Mouse (Mus musculus) limb, embryonic 11.5 days (tissue): ENCODE data around the gene Sez6l. TPM values are rescaled to one million over a fixed set of nuclear protein-coding genes. Genes with fewer than 3 reads are reported as not detected.

Experiments used
- ATAC-seq: fragments of 200-750 bp; cut with Nextera tagmentation; 2 replicates; pipeline ENCODE4 v1.8.0; 2017; ENCODE audit warnings: low read depth; ENCODE audit not compliant: insufficient number of reproducible peaks, low FRiP score, low TSS enrichment
- DNase-seq: peaks from one replicate; pipeline ENCODE4 v3.0.0-alpha.2; 2015; ENCODE audit warnings: low spot score
- H3K27ac ChIP-seq: fragments of 300-500 bp; sonication (generic); replicated peaks from 2 replicates; pipeline ENCODE4 v1.5.1; 2014; ENCODE audit warnings: low read depth, mild to moderate bottlenecking, low read length
- H3K27me3 ChIP-seq: fragments of 300-500 bp; sonication (generic); 2 replicates; pipeline ENCODE4 v1.6.1; 2014; ENCODE audit warnings: mild to moderate bottlenecking, low read length, mixed read lengths; ENCODE audit not compliant: control insufficient read depth, insufficient read depth
- H3K36me3 ChIP-seq: fragments of 300-500 bp; sonication (generic); 2 replicates; pipeline ENCODE4 v1.6.1; 2014; ENCODE audit warnings: mild to moderate bottlenecking, low read length, moderate library complexity, mixed read lengths; ENCODE audit not compliant: control insufficient read depth, insufficient read depth
- H3K4me1 ChIP-seq: fragments of 300-500 bp; sonication (generic); 2 replicates; pipeline ENCODE4 v1.6.1; 2014; ENCODE audit warnings: low read length, mixed read lengths; ENCODE audit not compliant: control insufficient read depth, insufficient read depth
- H3K4me2 ChIP-seq: fragments of 300-500 bp; sonication (generic); 2 replicates; pipeline ENCODE4 v1.6.1; 2014; ENCODE audit warnings: low read depth, mild to moderate bottlenecking, moderate library complexity; ENCODE audit not compliant: severe bottlenecking
- H3K4me3 ChIP-seq: fragments of 300-500 bp; sonication (generic); 2 replicates; pipeline ENCODE4 v1.5.1; 2014; ENCODE audit warnings: low read depth, low read length
- H3K9ac ChIP-seq: fragments of 300-500 bp; sonication (generic); 2 replicates; pipeline ENCODE4 v1.6.1; 2014; ENCODE audit warnings: mild to moderate bottlenecking, low read length
- H3K9me3 ChIP-seq: fragments of 300-500 bp; sonication (generic); 2 replicates; pipeline ENCODE4 v1.6.1; 2016; ENCODE audit warnings: low read length; ENCODE audit not compliant: control insufficient read depth
- WGBS: fragments of 180-500 bp; shearing (Covaris S2); extraction: QIAGEN DNeasy Blood & Tissue Kit; methylation state at CpG from one replicate; pipeline ENCODE4 v1.1.7; 2014; 5-methylcytosine and 5-hydroxymethylcytosine counted together
- polyA plus RNA-seq: library from polyadenylated mRNA; unstranded; fragments of >200 nt; fragmentation: Nextera tagmentation; extraction: Ambion mirVana; gene quantifications from 2 replicates; pipeline ENCODE4 v1.2.1, GENCODE M21; 2014

Gene Sez6l
- polyA plus RNA-seq, 1 experiment from 2014 or later = 0.13 TPM

- Histone ChIP-seq H3K27ac (no peak overlapping the region), H3K4me1 (0 out of 2 replicates have a peak, but pooled peaks cover 2% of the 10 kb centered on the region), H3K9me3 (no peaks in the 10 kb centered on the region), H3K9ac (no peak overlapping the region), H3K4me2 (no peak overlapping the region), H3K27me3 (no peaks in the 10 kb centered on the region), H3K4me3 (no peak overlapping the region), H3K36me3 (no peaks in the 10 kb centered on the region)
- ATAC-seq (no peak), DNase-seq (no peak)
- 71% methylated on average over 3 of the region's 3 CpGs for WGBS
These were observed 20.3 kb downstream of the Sez6l start for GRCm38 (mm10) chr5:112556640-112557039.

- no peak for DNase-seq
- H3K4me3 ChIP-seq = no peak overlapping the region
- WGBS = 71% methylated on average over 10 of the region's 10 CpGs
- H3K9me3 ChIP-seq = no peaks in the 10 kb centered on the region
- H3K27me3 ChIP-seq = no peaks in the 10 kb centered on the region
- peaks cover 4% of the 10 kb centered on the region; the same call in 1 of the 2 replicates for H3K4me1 ChIP-seq
- no peak overlapping the region for H3K27ac ChIP-seq
- H3K4me2 ChIP-seq = no peak overlapping the region
- H3K9ac ChIP-seq = no peak overlapping the region
- no peaks in the 10 kb centered on the region for H3K36me3 ChIP-seq
- no peak for ATAC-seq
These were observed 22.5 kb downstream of the Sez6l start for GRCm38 (mm10) chr5:112554508-112554907.

GRCm38 (mm10) chr5:112552786-112553185 is 24.2 kb downstream of the Sez6l start:
- no peaks in the 10 kb centered on the region for H3K27me3 ChIP-seq
- no peak overlapping the region for H3K27ac ChIP-seq
- DNase-seq (no peak), ATAC-seq (no peak)
- no peak overlapping the region for H3K4me2 ChIP-seq
- no peaks in the 10 kb centered on the region for H3K9me3 ChIP-seq
- H3K36me3 ChIP-seq = no peaks in the 10 kb centered on the region
- no peak overlapping the region for H3K4me3 ChIP-seq
- peaks cover 4% of the 10 kb centered on the region; the same call in 1 of the 2 replicates for H3K4me1 ChIP-seq
- H3K9ac ChIP-seq = no peak overlapping the region
- 87% methylated on average over 15 of the region's 15 CpGs for WGBS

GRCm38 (mm10) chr5:112551975-112552728 is 24.8 kb downstream of the Sez6l start:
- H3K27ac ChIP-seq = no peak overlapping the region
- no peaks in the 10 kb centered on the region for H3K27me3 ChIP-seq
- H3K4me3 ChIP-seq = no peak overlapping the region
- H3K36me3 ChIP-seq = no peaks in the 10 kb centered on the region
- peaks cover 4% of the 10 kb centered on the region; the same call in 1 of the 2 replicates for H3K4me1 ChIP-seq
- no peak overlapping the region for H3K9ac ChIP-seq
- H3K9me3 ChIP-seq = no peaks in the 10 kb centered on the region
- DNase-seq = no peak
- ATAC-seq = no peak
- no peak overlapping the region for H3K4me2 ChIP-seq
- WGBS = 58% methylated on average over 17 of the region's 17 CpGs

- 80% methylated on average over 12 of the region's 12 CpGs for whole genome bisulfite sequencing
- Histone ChIP-seq H3K4me3 (no peak overlapping the region), H3K9me3 (no peaks in the 10 kb centered on the region), H3K36me3 (no peaks in the 10 kb centered on the region), H3K4me1 (peaks cover 4% of the 10 kb centered on the region; the same call in 1 of the 2 replicates), H3K4me2 (no peak overlapping the region), H3K27me3 (no peaks in the 10 kb centered on the region), H3K27ac (no peak overlapping the region), H3K9ac (no peak overlapping the region)
- DNase-seq (no peak), ATAC-seq (no peak)
These were observed 28.0 kb downstream of the Sez6l start for GRCm38 (mm10) chr5:112548846-112549620.

GRCm38 (mm10) chr5:112546771-112547170 is 30.2 kb downstream of the Sez6l start:
- DNase-seq (no peak), ATAC-seq (no peak)
- no peaks in the 10 kb centered on the region for H3K27me3 ChIP-seq
- no peak overlapping the region for H3K4me3 ChIP-seq
- peaks cover 3% of the 10 kb centered on the region; the same call in 1 of the 2 replicates for H3K4me1 ChIP-seq
- H3K4me2 ChIP-seq = no peak overlapping the region
- WGBS = 79% methylated on average over 6 of the region's 6 CpGs
- no peaks in the 10 kb centered on the region for H3K36me3 ChIP-seq
- no peak overlapping the region for H3K27ac ChIP-seq
- no peaks in the 10 kb centered on the region for H3K9me3 ChIP-seq
- no peak overlapping the region for H3K9ac ChIP-seq

- WGBS = 71% methylated on average over 3 of the region's 3 CpGs
These were observed 38.7 kb downstream of the Sez6l start for GRCm38 (mm10) chr5:112538295-112538694.

GRCm38 (mm10) chr5:112535868-112536267 is 41.1 kb downstream of the Sez6l start:
- WGBS = 88% methylated on average over 12 of the region's 12 CpGs
- Histone ChIP-seq H3K4me2 (no peak overlapping the region), H3K27ac (no peak overlapping the region), H3K9me3 (peaks cover 2% of the 10 kb centered on the region; the same call in 1 of the 2 replicates), H3K9ac (no peak overlapping the region), H3K36me3 (no peaks in the 10 kb centered on the region), H3K27me3 (0 out of 2 replicates have a peak, but pooled peaks cover 3% of the 10 kb centered on the region), H3K4me3 (no peak overlapping the region), H3K4me1 (peaks cover 4% of the 10 kb centered on the region)
- no peak for DNase-seq
- ATAC-seq = no peak

More at GRCm38 (mm10) chr5:112538295-112538694, 38.7 kb downstream of the Sez6l start:
- H3K4me3 ChIP-seq = no peak overlapping the region
- no peak overlapping the region for H3K27ac ChIP-seq
- no peaks in the 10 kb centered on the region for H3K36me3 ChIP-seq
- no peaks in the 10 kb centered on the region for H3K9me3 ChIP-seq
- H3K4me1 ChIP-seq = peaks cover 4% of the 10 kb centered on the region
- H3K9ac ChIP-seq = no peak overlapping the region
- DNase-seq (no peak), ATAC-seq (no peak)
- H3K4me2 ChIP-seq = no peak overlapping the region
- H3K27me3 ChIP-seq = 0 out of 2 replicates have a peak, but pooled peaks cover 1% of the 10 kb centered on the region
